Mouse (Mus musculus): ENCODE data around the gene Cpm. TPM values are rescaled to one million over a fixed set of nuclear protein-coding genes. Genes with fewer than 3 reads are reported as not detected.
A peak's percentile ranks its signal among the peaks of the same experiment; 100 is the strongest.

Gene Cpm
- polyA plus RNA-seq, 1 experiment from 2014 or later, result 5.4 TPM

GRCm38 (mm10) chr10:117681543-117681942 is 52.2 kb downstream of the Cpm start:
- WGBS, result 98% methylated on average over 3 of the region's 3 CpGs
- H3K36me3 ChIP-seq, result no peaks in the 10 kb centered on the region
- H3K4me3 ChIP-seq, result no peak overlapping the region
- no peaks in the 10 kb centered on the region for H3K9me3 ChIP-seq (replicated peaks)
- no peak overlapping the region for H3K27ac ChIP-seq (replicated peaks)
- H3K27me3 ChIP-seq (ENCODE audit: low read depth, poor library complexity, severe bottlenecking), result no peaks in the 10 kb centered on the region
- peaks cover 3% of the 10 kb centered on the region for H3K4me1 ChIP-seq
- no peak for DNase-seq (ENCODE audit: low spot score)

- WGBS, result 64% methylated on average over 14 of the region's 14 CpGs
- H3K36me3 ChIP-seq, result no peaks in the 10 kb centered on the region
- no peak overlapping the region for H3K4me3 ChIP-seq
- no peak overlapping the region for H3K27ac ChIP-seq (replicated peaks)
- no peaks in the 10 kb centered on the region for H3K27me3 ChIP-seq (ENCODE audit: low read depth, poor library complexity, severe bottlenecking)
- no peaks in the 10 kb centered on the region for H3K9me3 ChIP-seq (replicated peaks)
- peak; percentile 44 for DNase-seq (ENCODE audit: low spot score)
- H3K4me1 ChIP-seq, result no peaks in the 10 kb centered on the region
These were observed 52.9 kb downstream of the Cpm start for GRCm38 (mm10) chr10:117681999-117682857.

- 80% methylated on average over 30 of the region's 30 CpGs for WGBS
- Histone ChIP-seq H3K4me1 (no peaks in the 10 kb centered on the region), H3K27me3 (ENCODE audit: low read depth, poor library complexity, severe bottlenecking) (no peaks in the 10 kb centered on the region), H3K9me3 (replicated peaks) (no peaks in the 10 kb centered on the region), H3K36me3 (peaks cover 7% of the 10 kb centered on the region), H3K27ac (replicated peaks) (no peak overlapping the region), H3K4me3 (no peak overlapping the region)
- no peak for DNase-seq (ENCODE audit: low spot score)
These were observed 53.8 kb downstream of the Cpm start for GRCm38 (mm10) chr10:117682858-117683733.

GRCm38 (mm10) chr10:117683734-117684037 is 54.4 kb downstream of the Cpm start:
- Histone ChIP-seq H3K4me1 (no peaks in the 10 kb centered on the region), H3K36me3 (peaks cover 12% of the 10 kb centered on the region), H3K4me3 (no peak overlapping the region), H3K9me3 (replicated peaks) (no peaks in the 10 kb centered on the region), H3K27ac (replicated peaks) (no peak overlapping the region), H3K27me3 (ENCODE audit: low read depth, poor library complexity, severe bottlenecking) (no peaks in the 10 kb centered on the region)
- 91% methylated on average over 9 of the region's 9 CpGs for WGBS
- no peak for DNase-seq (ENCODE audit: low spot score)

GRCm38 (mm10) chr10:117684298-117685170 is 55.2 kb downstream of the Cpm start:
- no peak for DNase-seq (ENCODE audit: low spot score)
- Histone ChIP-seq H3K9me3 (replicated peaks) (no peaks in the 10 kb centered on the region), H3K27me3 (ENCODE audit: low read depth, poor library complexity, severe bottlenecking) (no peaks in the 10 kb centered on the region), H3K36me3 (peaks cover 21% of the 10 kb centered on the region), H3K27ac (replicated peaks) (no peak overlapping the region), H3K4me1 (no peaks in the 10 kb centered on the region), H3K4me3 (no peak overlapping the region)
- 87% methylated on average over 19 of the region's 19 CpGs for WGBS

GRCm38 (mm10) chr10:117685171-117685848 is 56.0 kb downstream of the Cpm start:
- Histone ChIP-seq H3K4me1 (no peaks in the 10 kb centered on the region), H3K27me3 (ENCODE audit: low read depth, poor library complexity, severe bottlenecking) (no peaks in the 10 kb centered on the region), H3K27ac (replicated peaks) (no peak overlapping the region), H3K4me3 (no peak overlapping the region), H3K9me3 (replicated peaks) (no peaks in the 10 kb centered on the region), H3K36me3 (peaks cover 29% of the 10 kb centered on the region)
- no peak for DNase-seq (ENCODE audit: low spot score)
- 93% methylated on average over 15 of the region's 15 CpGs for WGBS

GRCm38 (mm10) chr10:117685849-117686591 is 56.7 kb downstream of the Cpm start:
- no peaks in the 10 kb centered on the region for H3K4me1 ChIP-seq
- no peaks in the 10 kb centered on the region for H3K27me3 ChIP-seq (ENCODE audit: low read depth, poor library complexity, severe bottlenecking)
- no peak for DNase-seq (ENCODE audit: low spot score)
- 94% methylated on average over 13 of the region's 13 CpGs for WGBS
- no peak overlapping the region for H3K4me3 ChIP-seq
- no peak overlapping the region for H3K27ac ChIP-seq (replicated peaks)
- no peaks in the 10 kb centered on the region for H3K9me3 ChIP-seq (replicated peaks)
- peaks cover 36% of the 10 kb centered on the region for H3K36me3 ChIP-seq

GRCm38 (mm10) chr10:117687018-117687417 is 57.7 kb downstream of the Cpm start:
- 79% methylated on average over 3 of the region's 3 CpGs for WGBS
- H3K27ac ChIP-seq (replicated peaks), result no peak overlapping the region
- H3K4me1 ChIP-seq, result no peaks in the 10 kb centered on the region
- H3K27me3 ChIP-seq (ENCODE audit: low read depth, poor library complexity, severe bottlenecking), result no peaks in the 10 kb centered on the region
- H3K36me3 ChIP-seq, result peaks cover 45% of the 10 kb centered on the region
- H3K9me3 ChIP-seq (replicated peaks), result no peaks in the 10 kb centered on the region
- no peak for DNase-seq (ENCODE audit: low spot score)
- H3K4me3 ChIP-seq, result no peak overlapping the region

- H3K27ac ChIP-seq (replicated peaks), result no peak overlapping the region
- peaks cover 51% of the 10 kb centered on the region for H3K36me3 ChIP-seq
- WGBS, result 89% methylated on average over 7 of the region's 7 CpGs
- H3K27me3 ChIP-seq (ENCODE audit: low read depth, poor library complexity, severe bottlenecking), result no peaks in the 10 kb centered on the region
- no peaks in the 10 kb centered on the region for H3K9me3 ChIP-seq (replicated peaks)
- no peak overlapping the region for H3K4me3 ChIP-seq
- no peak for DNase-seq (ENCODE audit: low spot score)
- no peaks in the 10 kb centered on the region for H3K4me1 ChIP-seq
These were observed 58.3 kb downstream of the Cpm start for GRCm38 (mm10) chr10:117687577-117687976.

- Histone ChIP-seq H3K27me3 (ENCODE audit: low read depth, poor library complexity, severe bottlenecking) (no peaks in the 10 kb centered on the region), H3K4me3 (no peak overlapping the region), H3K27ac (replicated peaks) (no peak overlapping the region), H3K36me3 (peaks cover 58% of the 10 kb centered on the region), H3K4me1 (no peaks in the 10 kb centered on the region), H3K9me3 (replicated peaks) (no peaks in the 10 kb centered on the region)
- 84% methylated on average over 13 of the region's 13 CpGs for WGBS
- no peak for DNase-seq (ENCODE audit: low spot score)
These were observed 59.2 kb downstream of the Cpm start for GRCm38 (mm10) chr10:117688204-117689151.
